Mouse (Mus musculus): ENCODE data around the gene Itga11. TPM values are rescaled to one million over a fixed set of nuclear protein-coding genes. Genes with fewer than 3 reads are reported as not detected.

Itga11 gene
- polyA plus RNA-seq, 2 experiments from 2014 or later: 0.07 to 0.18 TPM

DNA sequence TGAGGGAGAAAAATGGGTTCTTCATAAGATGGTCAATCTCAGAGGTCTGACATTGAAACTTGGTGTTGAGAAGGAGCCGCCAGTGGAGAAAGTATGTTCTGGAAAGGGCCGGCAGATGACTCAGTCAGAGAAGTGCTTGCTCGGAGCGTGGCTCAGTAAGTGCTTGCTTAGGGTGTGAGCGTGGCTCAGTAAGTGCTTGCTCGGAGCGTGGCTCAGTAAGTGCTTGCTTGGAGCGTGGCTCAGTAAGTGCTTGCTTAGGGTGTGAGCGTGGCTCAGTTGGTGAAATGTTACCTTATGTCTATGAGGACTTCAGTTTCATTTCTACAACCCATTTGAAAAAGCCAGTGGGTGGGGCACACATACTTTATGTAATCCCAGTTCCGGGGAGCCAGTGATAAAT is 12.1 kb downstream of the Itga11 start:
- ATAC-seq: no peak

DNA sequence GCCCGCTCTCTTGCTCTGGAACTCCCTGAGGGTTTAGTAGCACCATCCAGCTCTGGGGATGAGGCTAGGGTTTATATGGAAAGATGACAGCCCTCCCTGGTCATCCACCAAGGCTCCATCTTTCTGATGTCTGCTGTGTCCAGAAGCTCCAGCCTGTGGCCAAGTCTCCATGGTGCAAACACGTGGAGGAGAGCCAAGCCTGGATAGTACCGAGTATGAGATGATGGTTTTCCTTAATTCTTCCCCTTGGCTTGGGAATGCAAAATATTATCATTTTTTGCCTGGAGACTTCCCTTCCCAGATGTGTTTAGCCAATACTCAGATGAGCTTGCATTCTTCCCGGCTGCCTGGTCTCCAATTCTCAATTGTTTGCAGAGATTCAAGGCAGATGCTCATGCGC is 16.4 kb downstream of the Itga11 start:
- ATAC-seq: no peak

DNA sequence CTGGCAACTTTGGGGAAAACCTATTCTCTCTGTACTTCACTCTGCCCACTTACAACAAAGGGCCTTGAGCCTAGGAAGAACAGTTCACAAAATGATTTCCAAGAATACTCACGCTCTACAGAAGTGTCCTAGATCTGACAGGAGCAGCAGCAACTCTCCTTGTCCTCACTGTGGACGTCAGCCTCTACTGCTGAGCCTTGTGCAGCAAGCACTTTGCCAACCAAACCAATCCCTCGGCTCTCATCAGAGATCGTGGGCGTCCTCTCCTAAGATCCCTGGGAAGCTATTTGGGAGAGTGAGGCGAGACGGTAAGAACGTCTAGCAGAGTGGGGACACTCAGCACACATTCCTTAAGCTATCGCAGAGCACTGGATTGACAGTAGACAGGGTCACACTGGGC is 17.6 kb downstream of the Itga11 start:
- ATAC-seq: no peak

DNA sequence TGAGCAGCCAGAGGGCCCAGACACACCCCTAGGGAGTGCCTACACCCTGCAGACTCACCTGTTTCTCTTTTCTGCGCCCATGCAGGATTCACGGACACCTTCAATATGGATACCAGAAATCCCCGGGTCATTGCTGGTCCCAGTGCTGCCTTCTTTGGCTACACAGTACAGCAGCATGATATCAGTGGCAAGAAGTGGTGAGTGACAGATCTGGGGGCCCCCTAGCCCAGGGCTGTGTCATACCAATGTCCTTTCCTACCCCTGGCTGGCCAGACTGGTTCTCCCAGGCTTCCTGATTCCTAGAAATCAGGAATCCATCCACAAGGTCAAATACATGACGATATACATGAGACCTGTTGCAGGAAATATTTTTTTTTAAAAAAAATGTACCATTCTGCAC is 19.2 kb downstream of the Itga11 start:
- ATAC-seq: no peak

DNA sequence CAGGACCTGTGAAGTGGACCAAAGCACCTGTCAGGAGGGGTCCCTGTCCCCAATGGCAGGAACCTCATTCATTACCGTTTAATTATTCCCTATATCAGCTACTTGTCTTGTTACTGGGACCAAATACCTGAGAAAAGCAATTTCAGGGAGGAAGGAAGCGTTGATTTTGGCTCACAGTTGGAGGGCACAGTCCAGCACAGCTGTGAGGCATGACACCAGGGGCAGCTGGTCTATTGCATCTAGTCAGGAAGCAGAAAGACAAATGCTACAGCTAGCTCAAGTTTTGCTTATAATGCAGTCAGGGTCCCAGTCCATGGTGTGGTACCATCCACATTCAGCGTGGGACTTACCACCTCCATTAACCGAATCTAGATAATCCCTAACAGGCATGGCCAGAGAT is 29.6 kb downstream of the Itga11 start:
- ATAC-seq: no peak

DNA sequence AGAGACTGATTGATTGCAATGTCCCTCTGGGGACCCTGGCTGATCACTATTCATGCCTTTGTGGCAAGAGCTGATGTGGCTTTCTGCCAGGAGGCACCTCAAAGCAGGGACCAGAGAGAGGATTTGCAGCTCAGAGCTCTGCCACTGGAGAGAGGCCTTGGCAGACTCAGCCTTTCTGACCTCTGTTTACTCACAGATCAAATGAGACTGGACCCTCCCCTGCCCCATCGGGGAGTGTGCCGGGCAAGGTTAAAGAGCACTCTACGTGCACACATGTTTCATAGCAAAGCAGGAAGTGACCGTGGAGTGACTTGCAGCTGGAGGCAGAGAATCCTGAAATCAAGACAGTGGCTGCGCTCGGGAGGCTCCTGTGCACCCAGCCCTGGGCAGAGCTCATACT is 30.2 kb downstream of the Itga11 start:
- ATAC-seq: no peak

DNA sequence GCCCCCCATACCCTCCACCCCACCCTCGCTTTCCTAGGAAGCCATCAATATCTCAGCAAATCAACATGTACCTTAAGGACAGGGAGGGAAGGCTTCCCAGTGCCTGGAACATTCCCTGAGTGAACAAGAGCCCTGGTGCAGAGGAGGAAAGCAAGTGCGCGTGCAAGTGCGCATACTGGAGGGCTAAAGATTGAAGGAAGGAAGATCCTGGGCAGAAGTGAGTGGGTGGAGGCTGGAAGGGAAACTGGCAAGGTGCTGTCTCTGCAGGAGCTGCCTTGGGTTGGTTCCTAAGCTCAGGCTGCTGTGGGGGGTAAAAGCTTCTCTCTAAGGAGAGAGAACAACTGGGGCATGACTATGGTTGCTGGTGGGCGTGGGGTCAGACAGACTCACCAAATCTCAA is 32.4 kb downstream of the Itga11 start:
- no peak for ATAC-seq

DNA sequence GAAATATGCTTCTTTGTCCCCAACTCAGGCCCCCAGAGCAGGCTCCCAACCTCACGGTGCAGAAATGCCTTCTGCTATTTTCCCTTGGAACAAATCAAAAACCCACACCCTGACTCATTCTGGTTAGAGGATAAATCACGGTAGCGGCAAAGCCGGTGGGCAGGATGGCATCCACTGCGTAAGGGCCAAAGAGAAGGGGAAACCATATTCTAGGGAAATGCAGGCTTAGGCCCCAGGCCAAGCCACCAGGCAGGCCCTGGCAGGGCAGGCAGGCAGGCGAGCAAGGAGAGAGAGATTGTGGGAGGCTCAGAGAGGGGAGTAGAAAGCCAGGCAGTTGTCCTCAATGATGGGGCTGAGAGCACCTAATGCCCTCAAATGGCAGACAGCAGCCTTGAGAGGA is 34.7 kb downstream of the Itga11 start:
- no peak for ATAC-seq

DNA sequence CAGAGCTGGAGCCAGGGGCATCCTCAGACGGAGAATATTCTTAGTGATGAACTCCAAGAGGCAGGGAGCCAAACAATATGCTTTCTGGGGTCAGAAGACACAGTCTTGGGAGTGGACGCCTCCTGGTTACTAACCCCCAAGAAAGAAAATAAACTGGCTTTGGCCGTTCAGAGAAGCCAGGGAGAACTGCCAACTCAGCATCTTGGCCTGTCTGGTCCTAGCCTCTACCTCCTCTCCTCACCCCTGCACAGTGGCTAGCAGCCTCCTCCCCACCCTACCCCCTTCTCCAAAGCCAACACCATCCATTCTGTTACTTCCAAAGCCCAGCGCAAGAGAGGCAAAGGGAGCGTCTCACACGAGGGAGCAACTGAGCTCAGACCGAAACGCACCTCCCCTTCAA is 35.4 kb downstream of the Itga11 start:
- ATAC-seq: no peak

DNA sequence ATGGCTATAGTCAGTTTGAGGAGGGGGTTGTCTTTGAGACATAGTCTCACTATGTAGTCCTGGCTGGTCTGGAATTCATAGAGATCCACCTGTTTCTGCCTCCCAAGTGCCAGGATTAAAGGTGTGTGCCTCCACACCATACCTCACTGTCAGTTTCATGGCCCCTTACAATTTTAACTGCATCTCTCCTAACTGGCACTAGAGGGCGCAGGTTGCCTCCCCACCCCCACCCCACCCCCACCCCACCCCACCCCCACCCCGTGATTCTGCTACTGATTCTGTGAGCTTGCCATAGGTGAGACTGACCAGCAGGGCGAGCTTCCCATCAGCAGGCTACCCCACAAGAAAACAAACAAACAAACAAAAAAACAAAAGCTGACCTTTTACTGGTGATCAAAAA is 36.7 kb downstream of the Itga11 start:
- no peak for ATAC-seq

DNA sequence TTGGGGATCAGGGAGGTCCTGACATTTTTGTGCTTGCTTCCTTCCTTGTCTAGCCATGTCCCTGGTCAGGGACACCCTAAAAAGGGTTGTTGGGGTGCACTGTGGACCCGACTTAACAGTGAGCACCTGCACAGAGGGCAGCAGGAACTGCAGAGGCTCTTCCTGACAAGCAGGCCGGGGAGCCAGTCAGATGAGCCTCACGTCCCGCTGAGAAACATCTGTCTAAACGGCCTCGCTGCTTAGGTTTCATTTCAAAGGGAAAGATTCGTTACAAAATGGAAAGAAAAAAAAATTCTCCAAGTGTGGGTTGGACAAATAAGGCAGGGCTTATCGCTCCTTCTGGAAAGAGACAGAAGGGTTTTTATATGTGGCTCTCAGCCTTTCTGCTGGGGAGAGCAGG is 40.4 kb downstream of the Itga11 start:
- ATAC-seq: no peak

DNA sequence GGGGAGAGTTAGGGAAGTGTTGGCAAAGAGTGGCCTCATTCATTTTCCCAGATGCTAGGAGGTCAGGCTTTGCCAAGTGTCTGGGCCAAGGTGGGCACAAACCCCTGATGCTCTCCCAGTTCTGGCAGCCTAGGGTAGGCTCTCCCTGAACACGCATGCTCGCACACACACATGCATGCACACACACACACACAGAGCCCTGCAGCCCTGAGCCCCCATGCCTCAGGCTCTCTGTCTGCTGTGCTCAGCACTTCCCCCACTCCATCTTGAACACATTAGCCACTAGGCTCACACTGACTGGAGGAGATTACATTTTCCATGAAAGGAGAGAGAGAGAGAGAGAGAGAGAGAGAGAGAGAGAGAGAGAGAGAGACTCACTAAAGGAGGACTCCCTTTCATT is 44.2 kb downstream of the Itga11 start:
- ATAC-seq: no peak

DNA sequence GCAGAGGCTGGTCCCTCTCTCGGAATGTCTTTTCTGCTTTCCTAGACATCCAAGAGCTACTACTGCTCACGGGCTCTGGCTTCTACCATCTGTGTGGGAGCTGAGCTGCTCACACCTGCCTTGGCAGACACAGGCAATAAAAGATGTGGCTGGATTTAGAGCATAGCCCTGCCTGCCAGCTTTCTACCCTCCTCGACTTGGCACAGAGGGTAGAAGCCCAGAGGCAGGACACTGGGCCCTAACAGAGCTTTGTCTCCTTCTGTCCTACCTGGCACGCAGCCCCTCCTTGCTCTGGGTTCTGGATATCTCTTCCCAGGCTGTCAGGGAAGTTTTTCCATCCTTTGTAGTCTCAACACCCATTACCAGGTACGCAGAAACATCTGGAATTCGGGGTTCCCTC is 45.1 kb downstream of the Itga11 start:
- ATAC-seq: no peak

DNA sequence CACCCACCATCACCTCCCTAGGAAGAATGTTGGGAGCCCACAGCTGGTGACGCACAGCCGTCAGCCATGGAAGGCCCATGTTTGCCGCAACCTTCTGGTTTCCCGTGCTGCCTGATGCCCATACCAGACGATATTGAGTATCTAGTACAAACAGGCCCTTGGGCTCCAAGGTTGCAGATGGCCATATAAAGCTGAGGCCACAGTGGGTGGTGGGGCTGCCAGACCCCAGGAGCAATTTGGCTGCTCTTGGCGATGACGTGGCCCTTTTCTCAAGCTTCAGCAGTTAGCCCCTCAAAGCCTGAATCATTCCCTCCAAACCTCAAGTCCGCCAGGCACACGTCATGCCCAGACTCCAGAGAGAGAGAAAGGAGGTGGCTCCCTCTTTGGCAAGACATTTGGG is 46.5 kb downstream of the Itga11 start:
- ATAC-seq: no peak

DNA sequence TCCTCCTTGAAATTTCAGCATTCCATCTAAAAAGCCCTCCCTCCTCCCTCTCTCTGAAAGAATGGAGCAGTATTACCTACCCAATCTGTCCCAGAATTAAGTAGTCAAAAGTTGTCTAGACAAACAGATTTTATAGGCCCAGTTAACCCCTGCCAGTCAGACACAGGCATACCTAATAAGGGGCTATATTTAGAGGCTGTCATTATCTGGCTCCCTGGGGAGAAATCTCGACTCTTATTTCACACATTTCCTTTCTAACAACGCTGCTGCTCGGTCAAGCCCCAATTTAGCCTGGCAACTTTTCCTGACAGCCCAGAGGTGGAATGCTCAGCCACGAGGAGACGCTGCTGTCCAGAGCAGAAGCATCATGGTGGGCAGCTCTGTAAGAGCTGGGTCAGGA is 47.6 kb downstream of the Itga11 start:
- ATAC-seq: no peak

DNA sequence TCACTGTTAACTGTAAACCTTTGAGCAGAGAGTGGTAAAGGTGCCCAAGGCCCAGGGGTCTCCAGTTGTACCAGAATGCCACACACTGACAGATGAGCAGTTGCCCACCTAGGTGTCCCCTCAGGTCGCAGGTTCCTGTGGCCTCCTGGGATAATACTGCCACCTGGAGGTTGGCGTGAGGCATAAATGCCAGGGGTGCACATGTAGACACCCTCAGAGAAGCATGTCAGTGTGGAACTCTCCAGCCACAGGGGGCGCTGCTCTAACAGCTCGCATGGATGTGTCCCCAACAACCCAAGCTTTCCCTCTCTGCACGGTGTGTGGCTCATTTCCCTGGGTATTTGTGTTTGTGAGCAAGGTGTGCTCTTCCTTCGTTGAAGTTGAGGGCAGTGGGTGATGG is 48.8 kb downstream of the Itga11 start:
- no peak for ATAC-seq

DNA sequence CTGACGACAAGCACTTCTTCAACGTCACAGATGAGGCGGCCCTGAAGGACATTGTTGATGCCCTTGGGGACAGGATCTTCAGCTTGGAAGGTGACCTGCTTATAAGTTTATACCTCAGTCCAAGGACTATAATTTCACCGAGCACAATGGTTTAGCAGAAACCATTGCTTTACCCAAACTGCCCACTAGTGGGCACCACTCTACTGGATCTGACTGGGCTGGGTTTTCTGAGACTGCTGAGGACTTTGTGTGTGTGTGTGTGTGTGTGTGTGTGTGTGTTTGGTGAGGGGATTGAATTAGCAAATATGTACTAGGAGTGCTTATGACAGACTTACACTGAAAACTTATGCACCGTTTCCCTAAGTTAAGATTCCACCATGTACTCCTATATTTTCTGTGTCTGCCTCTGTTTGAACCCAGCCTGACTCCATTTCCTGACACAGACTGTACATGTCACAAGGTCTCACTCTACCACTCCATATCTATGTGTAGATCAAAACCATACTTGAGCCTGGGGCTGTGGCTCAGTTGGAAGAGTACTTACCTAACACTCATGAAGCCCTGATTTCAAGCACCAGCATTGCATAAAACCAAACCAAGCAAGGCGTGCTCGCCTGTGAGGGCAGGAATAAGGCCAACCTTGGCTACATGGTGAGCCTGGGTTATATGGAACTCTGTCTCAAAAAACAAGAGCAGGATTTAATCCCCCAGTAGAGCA is 67.1 kb downstream of the Itga11 start:
- no peak for ATAC-seq

DNA sequence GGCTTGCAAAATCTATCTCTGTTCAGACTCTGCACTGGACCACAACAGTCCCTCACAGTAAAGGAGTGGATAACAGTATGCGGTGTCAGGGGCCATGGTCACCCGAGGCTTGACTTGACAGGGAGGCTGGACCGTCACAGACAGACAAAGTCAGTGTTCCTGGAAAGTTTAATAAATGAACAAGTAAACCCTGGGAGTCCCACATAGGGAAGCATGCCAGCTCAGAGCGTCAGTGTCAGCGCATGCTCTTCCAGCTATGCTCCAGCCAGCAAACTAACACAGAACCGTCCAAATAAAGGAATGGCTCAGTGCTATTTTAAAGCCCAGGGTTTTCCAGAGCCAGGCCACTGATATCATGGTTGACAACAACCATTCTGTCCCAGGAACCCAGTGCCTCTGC is 69.0 kb downstream of the Itga11 start:
- ATAC-seq: no peak

DNA sequence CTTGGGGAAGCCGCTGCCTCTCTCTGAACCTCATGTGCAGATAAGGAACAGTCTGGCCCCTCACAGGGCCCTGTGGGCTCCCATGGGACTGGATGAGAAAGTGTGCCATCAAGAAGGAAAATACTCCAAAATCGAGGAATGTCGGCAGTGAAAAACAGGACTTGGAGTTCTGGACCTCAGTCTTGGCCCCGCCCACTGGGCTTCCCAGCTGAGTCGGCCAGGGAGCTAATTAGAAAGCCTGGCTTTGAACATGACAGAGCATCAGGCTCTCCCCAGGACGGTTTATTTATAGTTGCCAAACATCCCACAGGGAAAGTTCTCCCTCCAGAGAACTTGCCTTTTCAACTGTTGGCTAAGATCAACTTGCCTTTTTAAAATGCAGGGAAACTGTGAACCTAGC is 72.0 kb downstream of the Itga11 start:
- no peak for ATAC-seq

DNA sequence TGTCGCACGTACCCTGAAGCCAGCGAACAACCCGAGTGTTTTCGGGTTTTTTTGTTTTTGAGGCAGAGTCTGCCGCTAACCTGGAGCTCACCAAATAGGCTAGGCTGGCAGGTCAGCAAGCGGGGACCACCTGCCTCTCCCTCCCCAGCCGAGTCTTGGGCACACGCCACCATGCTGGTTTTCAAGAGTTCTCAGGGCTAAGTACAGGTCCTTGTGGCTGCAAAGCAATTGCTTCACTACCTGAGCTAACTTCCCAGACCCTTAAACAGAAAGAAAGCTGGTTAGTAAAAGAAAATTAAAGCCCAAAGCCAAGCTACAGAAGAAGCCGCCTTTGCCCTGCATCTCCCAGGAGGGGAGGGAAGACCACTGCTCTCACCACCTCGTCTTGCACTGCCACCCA is 72.8 kb downstream of the Itga11 start:
- ATAC-seq: no peak

DNA sequence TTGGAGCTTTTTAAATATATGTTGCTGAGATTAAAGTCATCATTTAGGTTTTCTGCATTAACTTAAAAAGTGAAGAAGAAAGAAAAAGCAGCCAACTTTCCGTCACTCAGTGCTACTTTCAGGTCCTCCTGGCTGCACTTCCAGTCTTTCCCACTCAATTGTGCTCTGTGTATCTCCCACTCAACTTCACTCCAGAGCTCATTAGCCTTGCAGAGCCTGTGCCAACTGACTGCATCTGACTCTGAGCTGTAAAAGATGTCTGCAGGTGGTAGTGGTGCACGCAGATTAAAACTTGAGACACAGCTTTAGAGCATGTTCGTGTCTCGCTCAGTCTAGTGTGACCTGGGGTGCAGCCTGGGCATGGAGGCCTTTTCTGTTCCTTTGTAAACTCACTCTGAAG is 80.7 kb downstream of the Itga11 start:
- no peak for ATAC-seq

DNA sequence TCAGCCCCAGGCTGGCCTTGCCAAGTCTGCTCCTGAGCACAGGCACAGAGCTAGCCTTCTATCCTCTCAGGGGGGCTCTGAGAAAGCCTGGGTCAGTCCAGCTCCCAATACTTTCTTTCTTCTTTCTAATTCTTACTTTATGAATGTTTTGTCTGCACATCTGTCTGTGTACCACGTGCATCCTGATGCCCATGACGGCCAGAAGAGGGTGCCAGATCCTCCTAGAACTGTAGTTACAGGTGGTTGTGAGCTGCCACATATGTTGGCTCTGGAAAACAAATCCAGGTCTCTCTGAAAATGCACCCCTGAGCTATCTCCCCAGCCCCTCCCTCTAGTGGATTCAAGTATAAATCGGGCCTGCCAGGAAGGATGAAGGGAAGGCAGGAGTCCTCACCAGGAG is 82.0 kb downstream of the Itga11 start:
- no peak for ATAC-seq

DNA sequence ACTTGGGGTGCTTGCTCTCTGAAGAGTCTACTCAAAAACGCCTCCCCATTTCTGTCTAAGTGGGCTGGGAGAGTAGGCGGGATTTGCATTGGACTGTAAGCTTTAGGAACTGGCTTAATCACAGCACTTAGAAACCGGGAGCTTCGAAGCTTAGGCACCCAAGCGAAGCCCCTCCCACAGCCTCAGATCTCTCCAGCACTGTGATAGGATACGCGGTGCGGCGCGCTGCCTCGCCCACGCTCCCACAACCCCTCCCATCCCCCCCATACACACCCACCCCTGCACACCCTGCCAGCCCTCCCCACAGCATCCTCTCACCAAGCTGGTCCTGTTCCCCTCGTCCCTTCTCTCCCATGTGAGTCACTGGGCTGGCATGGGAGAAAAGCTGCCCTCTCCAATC is 85.9 kb downstream of the Itga11 start:
- ATAC-seq: no peak

DNA sequence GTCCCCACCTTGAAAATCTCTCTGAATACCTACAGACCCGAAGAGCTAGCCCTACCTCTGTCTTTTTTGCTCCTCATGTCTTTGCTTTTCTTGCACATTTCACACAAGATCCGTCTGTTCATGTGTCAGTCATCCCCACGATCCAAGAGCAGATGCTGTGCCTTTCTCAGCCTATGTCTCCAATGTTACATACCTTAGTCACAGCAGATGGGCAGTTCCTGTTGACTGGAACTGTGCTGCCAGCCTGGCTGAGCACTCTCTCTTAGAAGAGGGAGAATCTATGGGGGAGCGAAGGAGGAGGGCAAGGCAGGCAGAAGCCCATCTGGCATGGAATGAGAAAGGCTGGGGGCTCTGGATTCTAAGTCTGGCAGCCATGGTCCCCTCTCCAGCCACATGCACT is 87.7 kb downstream of the Itga11 start:
- ATAC-seq: no peak

DNA sequence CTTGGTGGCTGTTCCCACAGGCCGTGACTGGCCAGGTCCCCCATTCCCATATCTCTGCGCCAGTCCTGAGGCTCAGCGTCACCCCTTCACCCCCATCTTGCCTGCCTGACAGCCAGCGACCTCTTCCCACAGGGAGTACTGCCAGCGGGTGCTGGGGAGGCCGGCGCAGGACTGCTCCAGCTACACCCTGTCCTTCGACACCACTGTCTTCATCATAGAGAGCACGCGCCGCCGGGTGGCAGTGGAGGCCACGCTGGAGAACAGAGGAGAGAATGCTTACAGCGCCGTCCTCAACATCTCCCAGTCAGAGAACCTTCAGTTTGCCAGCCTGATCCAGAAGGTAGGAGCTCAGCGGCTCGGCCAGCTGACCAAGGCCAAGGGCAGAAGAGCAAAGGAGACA is 89.8 kb downstream of the Itga11 start:
- ATAC-seq: no peak

DNA sequence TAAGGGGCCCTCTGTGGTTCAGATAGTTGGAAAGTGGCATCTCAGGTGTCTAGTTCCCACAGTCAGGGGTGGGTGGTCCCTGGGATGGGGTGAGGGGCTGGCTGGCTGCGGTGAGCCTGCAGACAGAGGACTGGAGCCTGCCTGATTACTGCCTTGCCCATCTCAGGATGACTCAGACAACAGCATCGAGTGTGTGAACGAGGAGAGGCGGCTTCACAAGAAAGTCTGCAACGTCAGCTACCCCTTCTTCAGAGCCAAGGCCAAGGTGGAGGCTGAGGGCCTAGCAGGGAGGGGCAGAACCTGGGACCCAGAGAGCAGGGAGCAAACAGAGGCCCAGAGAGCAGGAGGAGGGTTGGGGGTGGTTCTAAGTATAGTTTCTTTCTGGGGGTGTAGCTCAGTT is 90.7 kb downstream of the Itga11 start:
- no peak for ATAC-seq

All from activated CD4-positive, CD25-positive, alpha-beta regulatory T cell, adult 4 months (primary cell).